Mouse (Mus musculus) C2C12 (cell line): ENCODE results near the gene Dexi.

Experiments used
- CEBPB ChIP-seq: IDR thresholded peaks from one replicate; pipeline ENCODE4 v1.6.1; 2011; ENCODE audit warnings: low read depth, mild to moderate bottlenecking, control low read depth, moderate library complexity
- CTCF ChIP-seq: IDR thresholded peaks from one replicate; pipeline ENCODE4 v1.5.1; 2011; ENCODE audit not compliant: control insufficient read depth, insufficient read depth, insufficient read length
- FOSL1 ChIP-seq: IDR thresholded peaks from one replicate; pipeline ENCODE4 v1.8.0; 2011; ENCODE audit warnings: mild to moderate bottlenecking, low read length; ENCODE audit not compliant: poor library complexity, insufficient read depth, severe bottlenecking
- MAX ChIP-seq: IDR thresholded peaks from one replicate; pipeline ENCODE4 v1.6.1; 2011; ENCODE audit warnings: mild to moderate bottlenecking, control low read depth
- MYOG ChIP-seq: IDR thresholded peaks from one replicate; pipeline ENCODE4 v1.6.1; 2011; ENCODE audit not compliant: control insufficient read depth, insufficient read length; ENCODE audit errors: extremely low read depth
- USF1 ChIP-seq: IDR thresholded peaks from one replicate; pipeline ENCODE4 v1.6.1; 2011; ENCODE audit warnings: low read depth, mild to moderate bottlenecking, control low read depth, moderate library complexity

GRCm38 (mm10) chr16:10553858-10554257, 11.0 kb upstream of the Dexi start:
- TF ChIP-seq CTCF (no peak), USF1 (no peak), MAX (no peak), CEBPB (no peak), FOSL1 (no peak), MYOG (no peak)
